Mouse (Mus musculus): ENCODE measurements around the gene Trim7.

DNA sequence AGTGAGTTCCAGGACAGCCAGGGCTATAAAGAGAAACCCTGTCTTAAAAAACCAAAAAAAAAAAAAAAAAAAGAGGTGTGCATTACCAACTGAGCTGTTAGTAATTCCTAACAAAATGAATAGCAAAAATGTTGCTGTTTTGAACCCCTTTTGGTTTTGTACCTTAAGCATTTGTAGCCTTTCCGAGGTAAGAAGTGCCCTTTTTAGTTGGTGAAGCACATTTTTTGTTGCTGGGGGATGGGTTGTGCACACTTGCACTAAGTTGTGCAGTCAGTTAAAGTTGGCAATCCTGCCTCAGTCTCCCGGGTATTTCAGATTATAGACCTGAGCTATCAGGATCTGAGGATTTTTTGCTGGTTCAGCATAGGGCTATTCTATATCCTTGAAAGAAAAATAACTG, 21.0 kb upstream of the Trim7 start:
- TF ChIP-seq CTCF (IDR thresholded peaks at IDR 0.05 in 2 of 3, conservative IDR thresholded peaks at IDR 0.05 in 1 of 3; ENCODE audit: control insufficient read depth in 1 of 3, insufficient read depth in 1 of 3, low read depth in 2 of 3, low read length in 3 of 3, poor library complexity in 1 of 3, severe bottlenecking in 1 of 3) (no peak), HCFC1 (IDR thresholded peaks at IDR 0.05; ENCODE audit: low read depth, low read length) (no peak), CHD1 (IDR thresholded peaks at IDR 0.05; ENCODE audit: low read depth, low read length) (no peak), NELFE (IDR thresholded peaks at IDR 0.05; ENCODE audit: low read depth, low read length) (no peak), MAFK (IDR thresholded peaks at IDR 0.05; ENCODE audit: borderline replicate concordance, low read depth, low read length) (no peak), USF2 (IDR thresholded peaks at IDR 0.05; ENCODE audit: borderline replicate concordance in 1 of 2, insufficient read depth in 1 of 2, low read depth in 1 of 2, low read length in 2 of 2) (no peak), POLR2A (IDR thresholded peaks at IDR 0.05; ENCODE audit: control insufficient read depth in 1 of 2, insufficient read depth in 1 of 2, low read depth in 1 of 2, low read length in 2 of 2, poor library complexity in 1 of 2) (peak in 1 of 2 experiments; percentile 55; a peak in 2 of 4 replicates), RAD21 (IDR thresholded peaks at IDR 0.05; ENCODE audit: low read depth, low read length) (no peak), POLR2AphosphoS5 (IDR thresholded peaks at IDR 0.05; ENCODE audit: borderline replicate concordance, low read depth, low read length) (no peak)
